Mouse (Mus musculus) intestine, embryonic 16.5 days (tissue): ENCODE results near the gene Fam229a. TPM values are rescaled to one million over a fixed set of nuclear protein-coding genes. Genes with fewer than 3 reads are reported as not detected.

Experiments used
- ATAC-seq: fragments of 200-750 bp; cut with Nextera tagmentation; 2 replicates; pipeline ENCODE4 v1.8.0; 2017; ENCODE audit warnings: moderate TSS enrichment, moderate library complexity
- H3K27ac ChIP-seq: fragments of 300-500 bp; sonication (generic); 2 replicates; pipeline ENCODE4 v1.5.1; 2014; ENCODE audit warnings: mild to moderate bottlenecking, low read length
- H3K27me3 ChIP-seq: fragments of 300-500 bp; sonication (generic); replicated peaks from 2 replicates; pipeline ENCODE4 v1.6.1; 2014; ENCODE audit warnings: low read length, control low read depth, mixed read lengths; ENCODE audit not compliant: control insufficient read depth, insufficient read depth
- H3K36me3 ChIP-seq: fragments of 300-500 bp; sonication (generic); 2 replicates; pipeline ENCODE4 v1.6.1; 2014; ENCODE audit warnings: low read length, control low read depth; ENCODE audit not compliant: control insufficient read depth, insufficient read depth
- H3K4me1 ChIP-seq: fragments of 300-500 bp; sonication (generic); 2 replicates; pipeline ENCODE4 v1.6.1; 2014; ENCODE audit warnings: low read length, control low read depth, mixed read lengths; ENCODE audit not compliant: control insufficient read depth, insufficient read depth
- H3K4me2 ChIP-seq: fragments of 300-500 bp; sonication (generic); 2 replicates; pipeline ENCODE4 v1.6.1; 2014; ENCODE audit warnings: low read depth, low read length, control low read depth
- H3K4me3 ChIP-seq: fragments of 300-500 bp; sonication (generic); 2 replicates; pipeline ENCODE4 v1.5.1; 2014; ENCODE audit warnings: mild to moderate bottlenecking, low read length
- H3K9ac ChIP-seq: fragments of 300-500 bp; sonication (generic); 2 replicates; pipeline ENCODE4 v1.6.1; 2014; ENCODE audit warnings: low read depth, low read length
- H3K9me3 ChIP-seq: fragments of 300-500 bp; sonication (generic); 2 replicates; pipeline ENCODE4 v1.6.1; 2016; ENCODE audit warnings: low read length, control low read depth; ENCODE audit not compliant: control insufficient read depth
- WGBS: fragments of 180-500 bp; shearing (Covaris S2); extraction: QIAGEN DNeasy Blood & Tissue Kit; methylation state at CpG from one replicate; pipeline ENCODE4 v1.1.7; 2014; 5-methylcytosine and 5-hydroxymethylcytosine counted together
- polyA plus RNA-seq: library from polyadenylated mRNA; unstranded; fragments of >200 nt; fragmentation: Nextera tagmentation; extraction: Ambion mirVana; gene quantifications from 2 replicates; pipeline ENCODE4 v1.2.1, GENCODE M21; 2015

The Fam229a gene
- polyA plus RNA-seq, 1 experiment from 2014 or later: not detected

DNA sequence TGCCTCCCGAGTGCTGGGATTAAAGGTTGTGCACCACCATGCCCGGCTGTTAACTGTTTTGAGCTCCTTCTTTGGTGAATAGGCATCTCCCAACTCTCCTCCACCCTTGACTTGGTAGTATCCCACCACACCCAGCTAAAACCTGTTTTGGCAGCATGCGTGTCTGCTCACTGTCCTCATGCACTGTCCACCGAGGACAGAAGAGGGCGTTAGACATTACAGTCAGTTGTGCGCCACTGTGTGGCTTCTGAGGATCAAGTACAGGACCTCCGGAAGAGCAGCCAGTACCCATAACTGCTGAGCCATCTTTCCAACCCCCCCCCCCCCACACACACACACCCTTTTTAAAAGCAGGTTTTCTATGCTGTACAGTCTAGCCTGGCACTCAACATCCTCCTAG lies 3.7 kb downstream of the Fam229a start:
- H3K36me3 ChIP-seq: no peaks in the 10 kb centered on the region
- H3K4me2 ChIP-seq: no peak overlapping the region
- no peak overlapping the region for H3K27ac ChIP-seq
- H3K9ac ChIP-seq: no peak overlapping the region
- H3K27me3 ChIP-seq: peaks cover 7% of the 10 kb centered on the region; the same call in 1 of the 2 replicates
- H3K9me3 ChIP-seq: no peaks in the 10 kb centered on the region
- H3K4me3 ChIP-seq: no peak overlapping the region
- H3K4me1 ChIP-seq: peaks cover 15% of the 10 kb centered on the region
- 71% methylated on average over 6 of the region's 7 CpGs for WGBS
- ATAC-seq: no peak

DNA sequence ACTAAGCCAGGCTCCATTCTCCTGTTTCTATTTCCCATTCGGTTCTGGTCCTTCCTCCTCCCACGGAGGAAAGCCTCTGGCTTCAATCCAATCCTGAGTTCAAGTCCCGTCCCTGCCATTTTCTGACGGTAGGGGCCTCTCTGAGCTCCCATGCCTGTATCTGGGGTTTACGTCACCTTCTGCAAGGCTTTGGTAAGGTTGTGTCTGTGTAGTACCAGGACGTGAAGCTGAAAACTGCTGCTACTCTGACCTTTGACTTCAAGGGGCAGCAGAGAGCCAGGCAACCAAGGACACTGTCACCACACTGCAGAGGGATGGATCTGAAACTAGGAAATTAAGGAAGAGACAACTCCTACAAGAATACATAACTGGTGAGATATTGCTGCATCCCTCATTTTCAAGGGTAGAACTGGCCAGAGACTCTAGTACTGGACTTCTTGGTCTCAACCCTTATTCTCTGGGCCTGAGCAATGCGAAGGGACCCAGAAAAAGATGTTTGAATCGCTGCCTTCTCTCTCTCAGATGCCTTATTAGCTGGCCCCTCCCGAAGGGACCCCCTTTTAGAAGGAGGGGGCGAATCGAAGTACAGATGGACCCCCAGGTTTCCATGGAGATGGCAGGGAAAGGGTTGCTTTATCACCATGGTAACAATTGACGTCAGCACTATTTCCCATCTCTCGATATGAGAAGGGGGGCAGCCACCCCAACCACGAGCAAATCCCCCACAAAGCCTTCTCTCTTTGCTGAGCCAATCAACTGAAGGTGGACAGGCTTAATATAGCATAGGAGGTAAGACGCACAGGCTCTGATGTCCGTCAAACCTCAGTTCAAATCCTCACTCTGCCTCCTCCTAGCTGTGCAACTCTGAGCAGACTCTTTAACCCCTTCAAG lies 4.9 kb downstream of the Fam229a start:
- no peak overlapping the region for H3K4me2 ChIP-seq
- no peak overlapping the region for H3K4me3 ChIP-seq
- peaks cover 22% of the 10 kb centered on the region for H3K4me1 ChIP-seq
- peaks cover 7% of the 10 kb centered on the region; the same call in 1 of the 2 replicates for H3K27me3 ChIP-seq
- 34% methylated on average over 16 of the region's 16 CpGs for WGBS
- H3K27ac ChIP-seq: peak overlapping the region; percentile 16; the same call in 1 of the 2 replicates
- no peaks in the 10 kb centered on the region for H3K9me3 ChIP-seq
- no peaks in the 10 kb centered on the region for H3K36me3 ChIP-seq
- no peak overlapping the region for H3K9ac ChIP-seq
- ATAC-seq: no peak

DNA sequence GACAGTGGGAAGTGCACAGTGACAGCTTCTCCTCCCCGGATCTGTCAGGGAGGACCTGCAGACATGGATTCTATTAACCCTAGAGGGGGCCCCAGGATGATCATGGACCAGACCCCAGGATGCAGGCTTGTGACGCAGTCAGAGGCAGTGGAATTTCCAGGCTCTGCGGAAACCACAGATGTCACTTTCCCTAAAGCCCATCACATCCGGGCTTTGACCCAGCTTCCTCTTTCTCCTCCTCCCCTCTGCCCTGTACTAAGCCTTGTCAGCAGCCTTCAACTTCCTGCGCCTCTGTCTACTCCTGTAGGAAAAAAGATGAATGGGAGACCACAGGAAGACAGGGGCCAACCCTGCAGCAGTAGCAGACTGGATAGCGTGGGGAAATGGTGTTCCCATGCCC lies 5.6 kb downstream of the Fam229a start:
- no peak overlapping the region for H3K4me2 ChIP-seq
- peak overlapping the region; percentile 54; the same call in 1 of the 2 replicates for H3K27ac ChIP-seq
- H3K9ac ChIP-seq: no peak overlapping the region
- ATAC-seq: no peak
- H3K27me3 ChIP-seq: 0 out of 2 replicates have a peak, but pooled peaks cover 2% of the 10 kb centered on the region
- no peaks in the 10 kb centered on the region for H3K36me3 ChIP-seq
- no peaks in the 10 kb centered on the region for H3K9me3 ChIP-seq
- 29% methylated on average over 6 of the region's 6 CpGs for WGBS
- H3K4me3 ChIP-seq: no peak overlapping the region
- peaks cover 19% of the 10 kb centered on the region for H3K4me1 ChIP-seq

DNA sequence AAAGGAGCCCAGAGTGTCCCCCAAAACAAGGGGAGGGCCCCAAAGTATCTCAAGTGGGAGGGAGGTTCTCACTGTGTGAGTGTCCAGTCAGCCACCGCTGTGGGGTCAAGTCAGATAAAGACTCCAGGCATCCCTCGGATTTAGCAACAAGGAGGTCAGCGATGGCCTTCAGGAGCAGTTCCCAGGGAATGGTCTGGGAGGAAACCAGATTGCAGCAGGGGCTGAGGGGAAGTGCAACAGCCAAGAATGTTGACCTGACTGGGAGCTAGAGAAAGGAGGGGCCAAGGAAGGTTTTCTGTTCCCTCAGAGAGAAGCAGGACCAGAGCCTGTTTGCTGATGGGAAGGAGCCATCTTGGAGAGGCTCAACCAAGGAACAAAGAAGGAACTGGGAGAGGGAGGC lies 8.0 kb downstream of the Fam229a start:
- H3K27ac ChIP-seq: no peak overlapping the region
- WGBS: 71% methylated on average over 3 of the region's 3 CpGs
- peaks cover 37% of the 10 kb centered on the region for H3K4me1 ChIP-seq
- no peak overlapping the region for H3K9ac ChIP-seq
- H3K27me3 ChIP-seq: no peaks in the 10 kb centered on the region
- no peak overlapping the region for H3K4me2 ChIP-seq
- no peaks in the 10 kb centered on the region for H3K9me3 ChIP-seq
- H3K4me3 ChIP-seq: no peak overlapping the region
- no peaks in the 10 kb centered on the region for H3K36me3 ChIP-seq
- ATAC-seq: no peak

DNA sequence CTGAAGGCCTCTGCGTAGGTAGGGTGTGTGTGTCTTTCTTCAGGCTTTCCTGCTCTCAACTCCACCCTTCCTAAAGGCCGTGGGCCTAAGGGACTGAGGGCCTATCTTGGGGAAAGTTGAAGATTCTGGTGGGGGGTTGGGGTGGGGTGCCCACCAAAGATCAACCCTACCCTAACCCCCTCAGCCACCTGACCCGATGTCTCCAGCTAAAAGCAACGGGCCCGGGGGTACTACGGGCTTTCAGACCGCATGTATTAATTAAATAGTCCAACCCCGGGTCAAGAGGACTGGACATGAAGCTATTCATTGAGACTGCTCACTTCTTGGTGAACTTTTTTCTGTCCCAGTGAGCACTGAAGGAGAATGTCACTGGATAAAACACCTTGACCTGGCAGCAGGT lies 9.0 kb downstream of the Fam229a start:
- no peaks in the 10 kb centered on the region for H3K9me3 ChIP-seq
- peak overlapping the region; percentile 97 for H3K27ac ChIP-seq
- WGBS: 78% methylated on average over 8 of the region's 8 CpGs
- H3K4me1 ChIP-seq: peaks cover 44% of the 10 kb centered on the region
- H3K36me3 ChIP-seq: no peaks in the 10 kb centered on the region
- H3K4me3 ChIP-seq: peak overlapping the region; percentile 66
- peak overlapping the region; percentile 85 for H3K9ac ChIP-seq
- H3K27me3 ChIP-seq: no peaks in the 10 kb centered on the region
- peak overlapping the region; percentile 82 for H3K4me2 ChIP-seq
- no peak for ATAC-seq

DNA sequence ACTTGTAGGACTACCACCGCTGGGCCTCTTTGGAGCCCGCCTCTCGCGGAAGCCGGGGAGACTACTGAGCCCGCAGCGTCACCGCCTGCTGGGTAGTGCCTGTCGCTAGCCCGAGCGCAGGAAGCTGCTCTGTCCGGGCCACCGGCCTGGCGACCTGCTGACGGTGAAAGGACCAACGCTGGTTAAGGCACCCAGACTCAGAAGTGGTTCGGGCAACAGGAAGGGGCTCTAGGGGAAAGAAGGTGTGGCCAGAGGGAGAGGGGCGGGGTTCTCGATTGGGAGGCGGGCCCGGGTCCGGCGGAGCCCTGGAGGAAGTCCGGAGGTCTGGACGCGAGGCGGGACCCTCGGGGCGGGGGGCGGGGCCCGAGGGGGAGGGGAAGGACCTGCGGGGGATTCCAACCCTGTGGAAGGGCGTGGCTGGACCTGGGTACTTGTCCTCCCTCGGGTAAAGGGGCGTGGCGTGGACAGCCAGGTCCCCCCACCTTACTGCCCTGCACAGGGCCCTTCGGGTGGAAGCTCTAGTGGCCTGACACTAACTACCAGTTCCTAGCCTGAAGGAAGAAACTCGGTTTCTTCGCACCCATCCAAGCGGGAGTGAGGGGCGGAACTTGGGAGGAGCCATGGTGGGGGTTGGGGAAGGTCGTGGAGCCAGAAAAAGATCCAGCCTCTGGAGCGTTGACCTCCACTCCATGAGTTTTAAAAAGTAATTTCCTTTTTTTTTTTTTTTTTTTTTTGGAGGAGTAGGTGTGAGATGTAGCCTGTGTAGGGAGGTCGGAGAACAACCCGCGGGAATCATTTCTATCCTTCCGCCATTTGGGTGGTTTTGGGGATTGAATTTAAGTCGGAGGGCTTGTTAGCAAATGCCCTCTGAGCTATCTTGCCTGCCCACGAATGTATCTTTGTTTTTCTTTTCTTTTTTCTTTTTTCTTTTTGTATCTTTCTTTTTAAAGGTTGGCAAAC lies 9.9 kb downstream of the Fam229a start:
- Histone ChIP-seq H3K4me1 (peaks cover 44% of the 10 kb centered on the region), H3K27ac (peak overlapping the region; percentile 97), H3K36me3 (no peaks in the 10 kb centered on the region), H3K27me3 (no peaks in the 10 kb centered on the region), H3K4me2 (peak overlapping the region; percentile 82), H3K9ac (peak overlapping the region; percentile 85), H3K4me3 (peak overlapping the region; percentile 66), H3K9me3 (no peaks in the 10 kb centered on the region)
- 2% methylated on average over 43 of the region's 49 CpGs for WGBS
- ATAC-seq: peak; percentile 86

DNA sequence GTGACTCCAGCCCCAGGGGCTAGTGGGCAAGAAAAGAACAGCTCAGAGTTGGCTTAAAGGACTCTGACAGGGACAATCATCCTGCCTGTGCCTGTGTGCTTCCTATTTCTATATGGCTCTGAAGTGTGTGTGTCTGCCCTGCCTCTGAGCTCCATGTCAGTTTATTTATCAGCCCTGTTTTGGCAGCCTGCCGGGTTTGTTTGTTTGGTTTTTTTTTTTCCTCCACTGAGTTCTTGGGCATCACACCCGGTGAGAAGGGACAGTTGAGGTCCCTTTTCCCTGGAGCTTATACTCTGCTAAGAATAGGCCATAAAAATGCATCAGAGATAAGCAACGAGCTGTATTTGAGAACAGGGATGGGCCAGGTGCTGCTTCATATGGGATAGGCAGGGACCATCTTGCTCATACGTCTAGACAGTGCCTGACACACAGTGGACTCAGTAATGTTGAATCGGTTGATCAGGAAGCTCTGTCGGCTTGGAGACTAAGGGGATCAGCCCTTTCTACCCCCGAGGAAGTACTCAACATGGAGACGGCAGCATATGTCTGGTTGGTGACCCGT lies 11.4 kb downstream of the Fam229a start:
- no peaks in the 10 kb centered on the region for H3K9me3 ChIP-seq
- no peaks in the 10 kb centered on the region for H3K36me3 ChIP-seq
- H3K27me3 ChIP-seq: no peaks in the 10 kb centered on the region
- ATAC-seq: peak; percentile 63
- H3K27ac ChIP-seq: peak overlapping the region; percentile 84
- no peak overlapping the region for H3K9ac ChIP-seq
- H3K4me3 ChIP-seq: no peak overlapping the region
- H3K4me2 ChIP-seq: no peak overlapping the region; the same call in 1 of the 2 replicates
- H3K4me1 ChIP-seq: peaks cover 37% of the 10 kb centered on the region
- 44% methylated on average over 9 of the region's 9 CpGs for WGBS

DNA sequence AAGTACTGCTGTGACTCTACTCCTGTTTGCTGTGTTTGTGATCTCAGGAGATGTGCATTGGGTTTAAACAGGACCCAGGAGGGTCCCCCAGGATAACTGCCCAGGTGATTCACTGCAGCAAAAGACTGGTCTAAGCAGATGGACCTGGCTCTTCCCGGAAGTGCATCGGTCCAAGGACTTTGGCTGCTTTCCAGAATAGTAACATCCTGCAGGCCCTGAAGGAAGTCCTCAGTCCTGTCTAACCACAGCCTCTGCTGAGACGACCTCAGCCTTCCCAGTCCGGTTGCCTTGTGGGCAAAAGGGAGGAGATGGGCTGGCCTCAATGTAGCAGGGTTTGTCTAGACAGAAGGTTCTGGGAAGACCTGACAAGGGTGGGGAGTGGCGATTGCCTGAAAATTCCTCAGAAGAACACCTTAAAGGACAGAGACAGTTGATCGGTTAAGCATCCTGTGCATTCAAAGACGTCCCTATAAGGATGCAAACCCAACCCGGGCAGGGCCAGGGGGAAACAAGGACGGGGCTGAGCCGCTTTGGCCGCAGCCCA lies 12.0 kb downstream of the Fam229a start:
- peak overlapping the region; percentile 12; the same call in 1 of the 2 replicates for H3K4me2 ChIP-seq
- peak overlapping the region; percentile 84 for H3K27ac ChIP-seq
- H3K27me3 ChIP-seq: no peaks in the 10 kb centered on the region
- no peaks in the 10 kb centered on the region for H3K36me3 ChIP-seq
- no peaks in the 10 kb centered on the region for H3K9me3 ChIP-seq
- peak; percentile 47 for ATAC-seq
- H3K9ac ChIP-seq: peak overlapping the region; percentile 43
- H3K4me3 ChIP-seq: no peak overlapping the region
- H3K4me1 ChIP-seq: peaks cover 37% of the 10 kb centered on the region
- 51% methylated on average over 11 of the region's 11 CpGs for WGBS
